Mouse (Mus musculus) liver, embryonic 14.5 days (tissue): ENCODE results near the gene Scamp4.

Experiments used
- CTCF ChIP-seq: IDR thresholded peaks from 2 replicates; pipeline ENCODE4 v1.5.1; 2016; ENCODE audit warnings: antibody characterized with exemption, low read depth, control low read depth
- EP300 ChIP-seq: IDR thresholded peaks from 2 replicates; pipeline ENCODE4 v1.6.1; 2016; ENCODE audit warnings: antibody characterized with exemption, low read depth

DNA sequence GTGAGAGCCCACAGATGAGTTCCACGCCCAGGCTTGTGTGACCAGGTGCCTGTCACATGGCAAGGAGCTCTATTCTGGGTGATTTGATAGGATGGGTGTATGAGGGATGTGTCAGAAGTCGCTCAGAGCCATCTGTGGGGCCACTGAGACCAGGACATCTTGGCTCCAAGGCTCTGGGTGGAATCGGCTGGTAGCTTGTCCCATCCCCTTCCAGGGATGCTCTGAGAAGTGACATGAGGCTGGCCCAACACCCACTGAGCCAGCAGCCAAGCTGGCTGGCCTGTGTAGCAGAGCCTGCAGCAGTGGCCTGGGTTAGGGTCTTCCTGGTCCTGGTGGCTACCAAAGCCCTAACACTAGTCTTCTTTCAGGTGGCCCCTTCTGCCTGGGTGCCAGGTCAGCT is 5.8 kb downstream of the Scamp4 start:
- TF ChIP-seq EP300: no peak
- no peak for TF ChIP-seq CTCF
